Mouse (Mus musculus) hindbrain, embryonic 11.5 days (tissue): Measurements from ENCODE around the gene Olfr368. TPM values are rescaled to one million over a fixed set of nuclear protein-coding genes. Genes with fewer than 3 reads are reported as not detected.
A peak's percentile ranks its signal among the peaks of the same experiment; 100 is the strongest.

Experiments
- ATAC-seq: fragments of 200-750 bp; cut with Nextera tagmentation; 2 replicates; pipeline ENCODE4 v1.8.0; 2017; ENCODE audit warnings: mild to moderate bottlenecking, moderate TSS enrichment, moderate library complexity; ENCODE audit not compliant: low FRiP score
- DNase-seq: peaks from one replicate; pipeline ENCODE4 v3.0.0-alpha.2; 2015; ENCODE audit warnings: low spot score
- H3K27ac ChIP-seq: fragments of 300-500 bp; sonication (generic); 2 replicates; pipeline ENCODE4 v1.5.1; 2014; ENCODE audit warnings: mild to moderate bottlenecking, low read depth, low read length
- H3K27me3 ChIP-seq: fragments of 300-500 bp; sonication (generic); 2 replicates; pipeline ENCODE4 v1.6.1; 2014; ENCODE audit warnings: mild to moderate bottlenecking, low read length, moderate library complexity, mixed read lengths; ENCODE audit not compliant: control insufficient read depth, insufficient read depth
- H3K36me3 ChIP-seq: fragments of 300-500 bp; sonication (generic); 2 replicates; pipeline ENCODE4 v1.6.1; 2014; ENCODE audit warnings: mild to moderate bottlenecking, low read length, moderate library complexity, mixed read lengths; ENCODE audit not compliant: control insufficient read depth, insufficient read depth
- H3K4me1 ChIP-seq: fragments of 300-500 bp; sonication (generic); replicated peaks from 2 replicates; pipeline ENCODE4 v1.6.1; 2014; ENCODE audit warnings: low read length, mixed read lengths; ENCODE audit not compliant: control insufficient read depth, insufficient read depth
- H3K4me2 ChIP-seq: fragments of 300-500 bp; sonication (generic); replicated peaks from 2 replicates; pipeline ENCODE4 v1.6.1; 2014; ENCODE audit warnings: mild to moderate bottlenecking, low read depth, low read length
- H3K4me3 ChIP-seq: fragments of 300-500 bp; sonication (generic); 2 replicates; pipeline ENCODE4 v1.5.1; 2014; ENCODE audit warnings: low read depth, low read length
- H3K9ac ChIP-seq: fragments of 300-500 bp; sonication (generic); 2 replicates; pipeline ENCODE4 v1.6.1; 2014; ENCODE audit warnings: low read depth, low read length
- H3K9me3 ChIP-seq: fragments of 300-500 bp; sonication (generic); 2 replicates; pipeline ENCODE4 v1.6.1; 2016; ENCODE audit warnings: low read length; ENCODE audit not compliant: control insufficient read depth
- WGBS: fragments of 180-500 bp; shearing (Covaris S2); extraction: QIAGEN DNeasy Blood & Tissue Kit; methylation state at CpG from one replicate; pipeline ENCODE4 v1.1.7; 2014; 5-methylcytosine and 5-hydroxymethylcytosine counted together
- polyA plus RNA-seq: library from polyadenylated mRNA; unstranded; fragments of >200 nt; fragmentation: Nextera tagmentation; extraction: Ambion mirVana; gene quantifications from 2 replicates; pipeline ENCODE4 v1.2.1, GENCODE M21; 2014

Olfr368 gene
- polyA plus RNA-seq, 1 experiment from 2014 or later = not detected

DNA sequence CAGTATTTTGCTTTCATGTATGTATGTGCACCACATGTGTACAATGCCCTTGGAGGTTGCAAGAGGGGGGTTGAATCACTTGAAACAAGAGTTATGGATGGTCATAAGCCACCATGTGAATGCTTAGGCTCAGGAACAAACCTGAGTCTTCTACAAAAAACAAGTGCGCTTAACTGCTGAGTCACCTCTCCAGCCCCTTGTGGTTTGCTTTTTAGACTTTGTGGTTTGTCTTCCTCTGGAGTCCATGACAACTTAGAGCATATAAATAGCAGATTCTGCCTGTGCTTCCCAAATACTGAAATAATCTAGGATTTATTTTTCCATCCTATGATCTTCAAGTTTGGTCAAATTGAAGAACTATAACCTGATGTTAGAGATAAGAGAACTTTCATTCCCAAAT is 49.7 kb downstream of the Olfr368 start:
- DNase-seq (no peak), ATAC-seq (no peak)
- Histone ChIP-seq H3K36me3 (peaks cover 5% of the 10 kb centered on the region), H3K4me1 (no peaks in the 10 kb centered on the region), H3K9ac (no peak overlapping the region), H3K9me3 (no peaks in the 10 kb centered on the region), H3K27ac (no peak overlapping the region), H3K4me3 (no peak overlapping the region), H3K27me3 (no peaks in the 10 kb centered on the region), H3K4me2 (no peak overlapping the region)
- 92% methylated on average over 1 of the region's 1 CpGs for WGBS

DNA sequence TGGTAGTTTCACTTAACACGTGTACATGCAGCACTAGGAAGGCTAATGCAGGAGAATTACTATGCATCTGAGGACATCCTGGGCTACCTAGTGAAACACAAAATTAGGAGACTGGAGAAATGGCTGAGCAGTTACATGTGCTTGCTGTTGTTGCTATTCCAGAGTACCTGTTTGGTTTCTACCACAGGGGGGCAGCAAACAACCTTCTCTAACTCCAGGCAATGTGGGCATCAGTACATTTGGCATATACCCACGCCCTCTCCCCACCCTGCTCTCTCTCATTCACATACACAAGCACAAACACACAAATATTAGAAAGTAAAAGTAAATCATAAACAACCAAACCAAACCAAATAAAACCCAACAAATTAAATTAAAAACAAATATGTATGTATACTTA is 53.9 kb downstream of the Olfr368 start:
- no peak overlapping the region for H3K4me2 ChIP-seq
- no peak overlapping the region for H3K4me3 ChIP-seq
- peaks cover 8% of the 10 kb centered on the region; the same call in 1 of the 2 replicates for H3K36me3 ChIP-seq
- WGBS = 72% methylated on average over 2 of the region's 2 CpGs
- no peaks in the 10 kb centered on the region for H3K27me3 ChIP-seq
- no peak overlapping the region for H3K9ac ChIP-seq
- no peaks in the 10 kb centered on the region for H3K4me1 ChIP-seq
- no peak for ATAC-seq
- H3K27ac ChIP-seq = no peak overlapping the region
- H3K9me3 ChIP-seq = no peaks in the 10 kb centered on the region
- peak; percentile 72 for DNase-seq

Other genes with a start within 250 kb of the Olfr368 start
- not detected in 2 replicates for gene Olfr361, start 237.2 kb upstream of the Olfr368 start, polyA plus RNA-seq
- gene Olfr362, start 208.6 kb upstream of the Olfr368 start, polyA plus RNA-seq = not detected in 2 replicates
- gene Olfr364-ps1, start 187.2 kb upstream of the Olfr368 start, polyA plus RNA-seq = not detected in 2 replicates
- gene Olfr365, start 138.3 kb upstream of the Olfr368 start, polyA plus RNA-seq = not detected in 2 replicates
- gene Olfr366, start 114.9 kb upstream of the Olfr368 start, polyA plus RNA-seq = not detected in 2 replicates
- 76.5 and 83.5 TPM in 2 replicates for gene Pdcl, start 32.8 kb downstream of the Olfr368 start, polyA plus RNA-seq
- 22.7 and 33.4 TPM in 2 replicates for gene Rc3h2, start 96.4 kb downstream of the Olfr368 start, polyA plus RNA-seq
- 12.5 and 13.6 TPM in 2 replicates for gene Zbtb26, start 116.6 kb downstream of the Olfr368 start, polyA plus RNA-seq
- gene Zbtb6, start 116.7 kb downstream of the Olfr368 start, polyA plus RNA-seq = 6.4 and 7.2 TPM in 2 replicates
- gene Rabgap1, start 116.8 kb downstream of the Olfr368 start, polyA plus RNA-seq = 51.3 and 86.2 TPM in 2 replicates
- 3.2 and 3.9 TPM in 2 replicates for gene Gpr21, start 189.8 kb downstream of the Olfr368 start, polyA plus RNA-seq